Mouse (Mus musculus): ENCODE results near the gene Ubr7. TPM values are rescaled to one million over a fixed set of nuclear protein-coding genes. Genes with fewer than 3 reads are reported as not detected.

Gene Ubr7
- polyA plus RNA-seq (2012; rRNA removed) = 24.2 and 25.3 TPM in 2 replicates

DNA sequence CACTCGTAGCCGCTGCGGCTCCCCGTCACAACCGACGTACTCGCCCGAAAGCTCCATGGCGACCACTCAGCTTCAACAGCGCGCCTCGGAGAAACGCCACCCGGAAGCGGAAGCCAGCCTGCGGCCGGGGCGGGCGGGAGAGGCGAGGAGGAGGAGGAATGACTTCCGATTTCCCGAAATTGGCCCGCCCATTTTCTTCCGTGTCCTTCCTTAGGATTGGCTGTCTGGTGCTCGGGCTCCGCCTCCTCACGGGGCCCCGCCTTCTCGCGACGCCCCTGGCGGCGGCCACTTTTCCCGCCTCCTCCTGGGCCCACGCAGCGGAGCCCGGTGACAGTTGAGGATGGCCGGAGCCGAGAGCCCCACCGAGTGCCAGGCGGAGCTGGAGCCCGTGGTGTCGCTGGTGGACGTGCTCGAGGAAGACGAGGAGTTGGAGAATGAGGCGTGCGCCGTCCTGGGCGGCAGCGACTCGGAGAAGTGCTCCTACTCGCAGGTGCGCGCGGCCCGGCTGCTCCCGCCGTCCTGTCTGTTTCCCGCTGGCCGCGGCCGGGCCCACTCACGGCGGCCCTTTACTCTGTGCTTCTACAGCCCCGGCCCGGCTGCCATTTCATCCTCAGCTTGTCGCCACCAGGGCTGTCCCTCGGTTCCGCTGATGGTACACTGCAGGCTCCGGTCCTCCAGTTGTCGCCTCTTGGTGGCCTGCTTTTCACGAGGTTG is at the start of gene Ubr7, which contains the start of the genes Gm28051 and Gon7:
TSS of gene Ubr7 (plus strand) at position 279 of the 714 bp plus-strand sequence.
TSS of gene Gm28051 (minus strand) at position 77 of the 714 bp plus-strand sequence.
TSS of gene Gon7 (minus strand) at position 115 of the 714 bp plus-strand sequence.
- peak; percentile 94 for DNase-seq (ENCODE audit: low spot score)

DNA sequence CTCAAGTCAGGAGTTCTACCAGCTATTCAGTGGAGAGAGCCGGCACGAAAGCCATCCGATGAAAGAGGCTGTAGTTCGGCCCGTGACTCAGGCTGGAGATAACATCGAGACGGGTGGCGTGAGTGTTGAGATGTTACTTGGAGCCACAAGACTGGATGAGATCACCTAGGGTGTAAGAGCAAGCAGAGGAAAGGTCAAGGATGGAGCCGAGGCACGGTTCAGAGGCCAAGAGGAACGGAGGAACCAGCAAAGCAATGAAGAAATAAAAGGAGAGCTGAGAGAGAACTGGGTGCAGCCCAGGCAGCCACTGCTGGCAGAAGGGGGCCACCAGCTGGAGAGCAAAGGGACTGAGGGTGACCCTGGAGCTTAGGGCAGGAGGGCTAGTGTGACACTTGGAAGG is 49.5 kb upstream of the Ubr7 start:
- no peak for DNase-seq (ENCODE audit: low spot score)

DNA sequence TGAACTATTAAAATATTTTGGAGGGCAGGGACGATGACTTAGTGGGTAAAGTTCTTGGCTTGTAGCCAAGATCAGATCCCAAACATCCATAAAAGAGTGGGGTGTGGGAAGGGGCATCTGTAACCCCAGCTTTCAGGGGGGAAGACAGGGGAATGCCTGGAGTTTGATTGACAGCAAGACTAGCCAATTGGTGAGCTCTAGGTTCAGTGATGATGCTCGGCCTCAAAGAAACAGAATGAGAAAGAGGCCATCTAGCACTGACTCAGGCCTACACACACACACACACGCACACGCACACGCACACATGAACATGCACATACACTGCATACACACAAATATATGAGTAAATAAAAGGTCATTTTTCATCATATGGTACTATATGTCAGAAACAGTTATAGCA is 47.9 kb upstream of the Ubr7 start:
- no peak for DNase-seq (ENCODE audit: low spot score)

GRCm38 (mm10) chr12:102710851-102711375 is 46.9 kb upstream of the Ubr7 start:
- no peak for DNase-seq (ENCODE audit: low spot score)

DNA sequence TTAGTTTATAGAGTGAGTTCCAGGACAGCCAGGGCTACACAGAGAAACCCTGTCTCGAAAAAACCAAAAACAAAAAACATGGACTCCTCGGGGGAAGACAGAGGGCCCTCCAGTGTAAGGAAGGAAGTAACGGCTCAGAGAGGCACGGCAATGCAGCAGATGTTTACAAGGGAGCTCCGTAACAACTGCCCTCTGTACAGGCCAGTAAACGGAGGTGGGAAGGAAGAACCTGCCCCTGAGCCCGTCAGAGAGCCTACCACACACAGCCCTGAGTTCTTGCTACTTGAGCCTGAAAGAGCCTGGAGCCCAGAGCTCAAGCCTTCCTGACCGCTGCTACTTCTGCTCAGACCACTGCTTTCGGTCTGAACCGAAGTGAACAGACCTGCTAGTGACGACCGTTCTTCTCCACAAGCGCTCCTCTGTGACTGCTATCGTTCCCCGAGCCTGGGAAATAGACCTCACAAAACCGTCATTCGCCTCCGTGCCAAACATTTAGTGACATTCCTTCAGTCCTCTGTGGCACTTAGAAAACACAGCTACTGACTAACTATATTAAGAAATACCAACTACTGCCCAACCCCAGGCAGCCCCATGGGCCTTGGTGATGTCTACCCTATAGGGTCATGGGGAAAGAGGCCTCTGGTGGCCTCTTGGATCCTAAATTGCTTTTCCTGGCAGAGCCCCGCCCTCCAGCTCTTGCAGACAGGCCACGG is 44.5 kb upstream of the Ubr7 start:
- DNase-seq (ENCODE audit: low spot score) = no peak

GRCm38 (mm10) chr12:102714116-102714515 is 43.7 kb upstream of the Ubr7 start:
- DNase-seq (ENCODE audit: low spot score) = no peak

- no peak for DNase-seq (ENCODE audit: low spot score)
These were observed 42.9 kb upstream of the Ubr7 start for GRCm38 (mm10) chr12:102714654-102715395.

DNA sequence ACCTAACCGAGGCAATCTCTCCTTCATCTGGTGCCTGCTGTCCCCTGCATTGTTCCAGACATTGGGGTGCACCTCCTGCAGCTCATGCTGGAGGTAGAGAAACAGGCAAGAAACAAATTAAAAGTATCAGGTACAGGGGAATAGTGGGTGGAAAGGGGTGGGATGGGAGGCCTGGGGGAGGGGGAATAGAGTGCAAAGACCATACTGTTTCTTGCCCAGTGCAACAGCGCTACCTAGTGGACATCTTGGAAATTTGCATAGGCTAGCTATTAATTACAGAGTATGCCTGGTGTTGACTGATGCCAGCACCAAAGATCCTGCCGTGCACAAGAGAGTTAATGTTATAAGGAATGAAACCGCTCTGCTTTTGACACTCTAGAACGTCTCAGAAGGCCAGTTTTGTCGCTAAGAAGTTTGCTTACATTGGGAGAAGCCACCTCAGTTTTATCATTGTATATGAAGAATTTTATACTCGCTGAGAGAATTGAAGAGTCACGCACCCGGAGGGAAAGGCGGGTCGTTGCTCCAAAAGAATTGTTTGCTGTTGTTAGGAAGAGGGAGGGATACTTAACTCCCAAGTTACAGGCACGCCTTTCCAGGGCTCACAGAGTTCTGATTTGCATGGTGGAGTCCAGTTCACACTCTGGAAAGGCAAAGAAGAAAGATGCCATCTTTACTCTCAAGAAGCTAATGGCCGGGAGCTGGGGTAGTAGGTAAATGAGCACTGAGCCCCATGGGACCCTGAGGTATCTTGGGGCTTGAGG is 38.0 kb upstream of the Ubr7 start:
- no peak for DNase-seq (ENCODE audit: low spot score)

DNA sequence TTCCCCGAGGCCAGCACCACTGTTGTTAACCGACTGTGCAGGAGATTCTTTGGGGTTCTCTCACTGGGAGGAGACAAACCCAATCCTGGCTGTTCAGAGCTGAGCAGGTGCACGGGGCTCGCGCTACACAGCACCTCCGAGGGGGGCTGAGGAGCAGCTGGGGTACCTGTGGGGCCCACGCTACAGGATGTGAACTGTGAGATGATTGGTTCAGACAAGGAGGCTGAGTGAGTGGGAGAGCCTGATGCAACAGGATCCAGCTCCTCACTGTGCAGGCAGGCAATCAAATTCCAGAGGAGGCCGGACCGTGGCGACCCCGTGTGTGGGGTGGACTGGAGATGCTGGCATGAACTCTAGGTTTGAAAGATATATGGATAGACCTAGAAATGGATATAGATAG is 35.3 kb upstream of the Ubr7 start:
- DNase-seq (ENCODE audit: low spot score) = no peak

DNA sequence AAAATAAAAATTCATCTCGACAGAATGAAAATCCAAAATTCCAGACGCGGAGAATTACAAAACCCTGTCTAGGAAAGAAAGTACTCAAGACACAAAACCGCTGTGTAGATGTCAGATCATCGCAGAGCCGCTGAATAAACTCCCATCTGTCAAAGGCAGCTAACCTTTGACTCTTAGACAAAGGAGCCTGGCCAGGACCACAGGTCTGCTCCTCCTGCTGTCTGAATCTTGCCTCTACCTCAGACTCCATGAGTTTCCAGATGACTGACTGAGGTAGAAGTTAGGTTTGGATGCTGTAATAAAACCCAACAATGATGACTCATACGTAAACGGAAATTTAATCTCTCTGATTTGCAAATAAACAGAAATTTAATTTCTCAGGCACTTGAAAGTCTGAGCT is 34.8 kb upstream of the Ubr7 start:
- DNase-seq (ENCODE audit: low spot score) = no peak

DNA sequence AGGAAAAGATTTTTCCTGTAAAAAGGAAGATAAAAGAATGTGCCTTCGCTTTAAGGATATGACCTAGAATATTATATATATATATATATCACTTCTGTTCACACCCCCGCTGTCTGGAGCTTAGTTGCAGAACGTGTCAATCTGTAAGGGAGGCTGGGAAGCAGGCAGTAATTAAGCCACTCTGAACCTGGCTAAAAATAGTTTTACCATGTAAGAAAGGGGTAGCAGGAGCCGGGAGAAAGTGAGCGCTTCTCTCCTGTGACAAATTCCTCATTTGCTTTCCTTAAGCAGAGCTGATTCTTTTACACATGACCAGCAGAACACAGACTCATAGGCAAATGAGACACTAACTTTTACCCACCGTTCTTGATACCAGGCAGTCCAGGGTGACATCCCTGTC is 33.9 kb upstream of the Ubr7 start:
- no peak for DNase-seq (ENCODE audit: low spot score)

- no peak for DNase-seq (ENCODE audit: low spot score)
These were observed 32.6 kb upstream of the Ubr7 start for GRCm38 (mm10) chr12:102725146-102725545.

GRCm38 (mm10) chr12:102725761-102726175 is 32.0 kb upstream of the Ubr7 start:
- DNase-seq (ENCODE audit: low spot score) = no peak

- DNase-seq (ENCODE audit: low spot score) = no peak
These were observed 27.6 kb upstream of the Ubr7 start for GRCm38 (mm10) chr12:102729855-102730797.

DNA sequence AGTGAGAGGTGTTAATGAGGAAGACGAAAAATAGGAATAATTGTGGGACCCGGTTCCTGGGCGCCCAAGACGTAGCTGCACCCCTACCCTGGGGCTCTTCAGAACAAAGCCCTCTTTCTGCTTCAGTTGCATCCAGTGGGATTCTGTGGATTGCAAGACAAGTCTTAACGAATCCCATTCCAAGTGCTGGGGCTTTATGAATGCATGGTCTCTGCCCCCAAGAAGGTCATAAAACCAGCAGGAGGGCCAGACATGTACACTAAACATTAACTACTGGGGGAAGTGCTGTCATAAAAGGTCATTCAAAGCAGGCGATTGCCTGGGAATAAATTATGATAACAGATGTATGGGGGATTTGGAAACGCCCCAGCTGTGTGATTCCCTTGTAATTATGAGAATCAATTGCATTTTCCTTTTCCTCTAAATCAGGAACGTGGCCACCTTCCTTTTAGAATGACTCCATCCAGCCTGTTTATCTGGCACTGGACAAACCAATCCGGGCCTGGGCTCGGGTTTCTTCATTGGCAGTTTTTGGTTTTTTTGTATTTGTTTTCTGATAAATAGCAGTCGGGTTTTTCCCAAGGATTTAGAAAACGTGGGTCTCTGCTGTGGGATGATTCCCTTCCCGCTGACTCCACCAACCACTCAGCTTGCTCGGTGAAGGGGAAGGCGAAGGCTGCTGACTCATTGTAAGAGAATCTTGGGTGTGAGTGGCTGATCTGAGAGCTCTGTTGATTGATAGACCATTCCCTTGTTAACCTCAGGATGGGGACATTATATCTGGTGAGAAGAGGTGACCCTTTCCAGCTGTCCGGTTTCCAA is 26.8 kb upstream of the Ubr7 start:
- DNase-seq (ENCODE audit: low spot score) = no peak

- no peak for DNase-seq (ENCODE audit: low spot score)
These were observed 24.4 kb upstream of the Ubr7 start for GRCm38 (mm10) chr12:102733381-102733780.

GRCm38 (mm10) chr12:102739096-102739495 is 18.7 kb upstream of the Ubr7 start:
- no peak for DNase-seq (ENCODE audit: low spot score)

GRCm38 (mm10) chr12:102740285-102740684 is 17.5 kb upstream of the Ubr7 start:
- DNase-seq (ENCODE audit: low spot score) = no peak

DNA sequence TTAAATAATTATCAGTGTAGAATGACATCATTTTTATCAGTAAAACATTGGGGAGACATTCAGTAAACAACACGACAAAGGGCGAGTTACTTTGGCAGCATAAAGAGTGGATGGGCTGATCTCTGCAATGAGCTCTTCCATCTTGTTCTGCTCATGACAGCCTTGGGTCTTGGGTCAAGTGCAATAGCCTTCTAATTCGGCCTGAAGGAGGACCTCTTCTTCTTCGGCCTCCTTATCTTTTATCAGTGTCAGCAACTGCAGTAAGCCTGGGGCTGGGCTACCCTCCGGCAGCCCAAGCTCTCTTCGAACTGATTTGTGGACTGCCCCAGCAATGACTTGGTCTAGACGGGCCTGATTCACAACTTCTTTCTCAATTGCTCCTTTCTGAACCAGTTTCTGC is 15.7 kb upstream of the Ubr7 start:
- no peak for DNase-seq (ENCODE audit: low spot score)
